Mouse (Mus musculus) megakaryocyte, embryonic 14.5 days (primary cell): ENCODE data around the gene Ccrl2. TPM values are rescaled to one million over a fixed set of nuclear protein-coding genes. Genes with fewer than 3 reads are reported as not detected.
A peak's percentile ranks its signal among the peaks of the same experiment; 100 is the strongest.

Experiments used
- H3K27me3 ChIP-seq: replicated peaks from 2 replicates; pipeline ENCODE3; 2012; ENCODE audit warnings: inconsistent platforms
- H3K36me3 ChIP-seq: replicated peaks from 2 replicates; pipeline ENCODE3; 2012; ENCODE audit warnings: low read length, inconsistent platforms, mixed read lengths
- H3K4me1 ChIP-seq: 2 replicates; pipeline ENCODE4 v1.6.1; 2012; ENCODE audit warnings: inconsistent platforms
- H3K4me3 ChIP-seq: replicated peaks from 2 replicates; pipeline ENCODE3; 2012; ENCODE audit warnings: moderate library complexity, mild to moderate bottlenecking, inconsistent platforms
- H3K9me3 ChIP-seq: 2 replicates; pipeline ENCODE4 v1.6.1; 2012; ENCODE audit warnings: inconsistent platforms
- FLI1 ChIP-seq: IDR thresholded peaks from 2 replicates; pipeline ENCODE4 v1.6.1; 2012; ENCODE audit warnings: low read length, inconsistent platforms, mixed read lengths
- GATA1 ChIP-seq: IDR thresholded peaks from 3 replicates; pipeline ENCODE4 v1.6.1; 2012; ENCODE audit warnings: mixed read lengths, low read length, inconsistent platforms, borderline replicate concordance
- polyA plus RNA-seq: library from polyadenylated mRNA; stranded (reverse); fragments of >175 nt; gene quantifications from 2 replicates; pipeline ENCODE4 v1.2.3, GENCODE M21; 2012; ENCODE audit warnings: low replicate concordance; ENCODE audit not compliant: insufficient read depth

Gene Ccrl2
- polyA plus RNA-seq, 1 experiment = 1.6 TPM

DNA sequence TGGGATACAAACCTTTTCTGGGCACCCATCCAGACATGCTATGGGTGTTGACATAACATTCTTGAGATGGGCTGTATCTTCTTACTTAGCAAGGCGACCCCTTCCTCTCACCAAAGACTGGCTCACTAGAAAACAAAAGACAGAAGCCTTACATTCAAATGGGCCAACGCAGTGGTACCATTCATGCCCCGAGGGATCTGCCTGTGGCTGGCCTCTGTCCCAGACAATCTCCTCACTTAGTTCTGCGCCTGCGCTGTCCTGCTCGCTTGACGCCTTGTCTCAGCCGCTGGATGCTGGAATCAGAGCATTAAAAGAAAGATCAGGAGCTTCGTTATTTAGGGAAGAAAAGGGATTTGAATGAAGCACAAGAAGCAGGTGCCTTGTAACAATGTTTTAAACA, 35.3 kb upstream of the Ccrl2 start:
- peaks cover 67% of the 10 kb centered on the region for H3K4me1 ChIP-seq
- no peak for TF ChIP-seq GATA1
- no peak for TF ChIP-seq FLI1
- H3K9me3 ChIP-seq = no peaks in the 10 kb centered on the region
- H3K36me3 ChIP-seq = no peaks in the 10 kb centered on the region
- peaks cover 34% of the 10 kb centered on the region for H3K27me3 ChIP-seq
- no peak overlapping the region for H3K4me3 ChIP-seq

DNA sequence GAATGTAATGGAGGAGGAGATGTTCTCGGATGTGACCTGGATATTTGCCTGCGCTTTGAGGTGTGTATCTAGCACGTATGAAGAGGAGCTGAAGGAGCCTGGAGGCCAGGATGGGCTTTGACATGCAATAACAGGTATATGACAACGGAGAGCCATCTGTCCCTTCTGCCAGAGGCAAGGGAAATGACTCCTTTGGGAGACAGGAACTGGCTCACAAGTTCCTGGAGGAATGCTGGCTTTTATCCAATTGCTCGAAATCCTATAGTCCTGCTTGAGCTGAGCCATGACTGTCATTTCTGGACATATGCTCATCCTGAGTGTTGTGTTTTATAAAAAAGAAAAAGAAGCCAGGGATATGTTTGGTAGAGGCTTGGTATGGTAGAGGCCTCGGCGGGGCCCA, 31.6 kb upstream of the Ccrl2 start:
- no peak overlapping the region for H3K4me3 ChIP-seq
- H3K9me3 ChIP-seq = no peaks in the 10 kb centered on the region
- H3K4me1 ChIP-seq = peaks cover 60% of the 10 kb centered on the region
- TF ChIP-seq FLI1 (no peak), GATA1 (no peak)
- peaks cover 38% of the 10 kb centered on the region for H3K27me3 ChIP-seq
- no peaks in the 10 kb centered on the region for H3K36me3 ChIP-seq

DNA sequence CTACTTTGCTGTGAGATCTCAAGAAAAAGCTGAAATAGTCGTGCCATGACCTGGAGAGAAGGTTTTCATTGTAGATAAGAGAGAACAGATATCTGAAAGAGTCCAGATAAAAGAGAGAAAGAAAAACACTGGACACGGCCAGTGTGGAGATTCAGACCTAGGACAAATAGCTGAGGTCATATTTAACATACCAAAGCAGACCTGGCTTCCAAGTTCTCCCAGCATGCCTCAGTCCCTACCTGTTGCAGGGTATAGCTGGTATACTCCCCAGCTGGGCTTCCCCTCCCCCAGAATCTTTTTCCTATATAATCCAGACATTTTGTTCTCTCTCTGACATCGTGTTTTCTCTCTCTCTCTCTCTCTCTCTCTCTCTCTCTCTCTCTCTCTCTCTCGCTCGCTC, 30.6 kb upstream of the Ccrl2 start:
- no peaks in the 10 kb centered on the region for H3K36me3 ChIP-seq
- peaks cover 55% of the 10 kb centered on the region for H3K4me1 ChIP-seq
- no peak for TF ChIP-seq FLI1
- no peak for TF ChIP-seq GATA1
- H3K27me3 ChIP-seq = peaks cover 38% of the 10 kb centered on the region
- H3K9me3 ChIP-seq = 0 out of 2 replicates have a peak, but pooled peaks cover under 1% of the 10 kb centered on the region
- H3K4me3 ChIP-seq = no peak overlapping the region

- H3K9me3 ChIP-seq = peaks cover 9% of the 10 kb centered on the region
- TF ChIP-seq FLI1 (no peak), GATA1 (no peak)
- H3K36me3 ChIP-seq = peaks cover 2% of the 10 kb centered on the region
- H3K4me3 ChIP-seq = no peak overlapping the region
- H3K27me3 ChIP-seq = peaks cover 38% of the 10 kb centered on the region
- H3K4me1 ChIP-seq = peaks cover 62% of the 10 kb centered on the region
These were observed 29.8 kb upstream of the Ccrl2 start for GRCm38 (mm10) chr9:111086995-111087606.

GRCm38 (mm10) chr9:111086137-111086536, 28.8 kb upstream of the Ccrl2 start:
- Histone ChIP-seq H3K27me3 (peaks cover 30% of the 10 kb centered on the region), H3K9me3 (peaks cover 18% of the 10 kb centered on the region), H3K36me3 (peaks cover 6% of the 10 kb centered on the region), H3K4me3 (no peak overlapping the region), H3K4me1 (peaks cover 63% of the 10 kb centered on the region)
- TF ChIP-seq GATA1 (no peak), FLI1 (no peak)

- no peak for TF ChIP-seq FLI1
- H3K4me1 ChIP-seq = peaks cover 71% of the 10 kb centered on the region
- H3K27me3 ChIP-seq = peaks cover 27% of the 10 kb centered on the region
- peaks cover 25% of the 10 kb centered on the region for H3K9me3 ChIP-seq
- peaks cover 10% of the 10 kb centered on the region for H3K36me3 ChIP-seq
- no peak overlapping the region for H3K4me3 ChIP-seq
These were observed 28.0 kb upstream of the Ccrl2 start for GRCm38 (mm10) chr9:111085329-111085728.

DNA sequence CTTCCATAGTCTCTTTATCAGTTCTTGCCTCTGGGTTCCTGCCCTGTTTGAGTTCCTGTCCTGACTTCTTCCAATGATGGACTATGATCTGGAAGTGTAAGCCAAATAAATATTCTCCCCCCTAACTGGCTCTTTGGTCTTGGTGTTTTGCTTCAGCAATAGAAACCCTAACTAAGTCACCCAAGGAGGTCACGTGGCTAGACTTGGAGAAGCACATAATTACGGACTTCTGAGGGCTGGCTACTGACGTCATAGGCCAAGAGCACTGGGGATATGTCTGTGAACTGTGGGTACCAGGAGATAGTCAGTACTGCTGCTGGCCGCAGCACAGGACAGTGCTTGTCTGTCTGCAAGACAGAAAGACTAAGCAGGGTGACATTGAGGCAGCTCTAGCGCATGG, 24.4 kb upstream of the Ccrl2 start:
- peaks cover 10% of the 10 kb centered on the region for H3K36me3 ChIP-seq
- H3K9me3 ChIP-seq = peaks cover 47% of the 10 kb centered on the region
- peak overlapping the region; percentile 44 for H3K4me3 ChIP-seq
- peaks cover 48% of the 10 kb centered on the region for H3K4me1 ChIP-seq
- H3K27me3 ChIP-seq = peaks cover 5% of the 10 kb centered on the region
- TF ChIP-seq GATA1 (no peak; the same call in 2 of the 3 replicates), FLI1 (no peak)

- peaks cover 39% of the 10 kb centered on the region for H3K4me1 ChIP-seq
- TF ChIP-seq GATA1 = no peak
- no peak for TF ChIP-seq FLI1
These were observed 23.5 kb upstream of the Ccrl2 start for GRCm38 (mm10) chr9:111080801-111081200.

DNA sequence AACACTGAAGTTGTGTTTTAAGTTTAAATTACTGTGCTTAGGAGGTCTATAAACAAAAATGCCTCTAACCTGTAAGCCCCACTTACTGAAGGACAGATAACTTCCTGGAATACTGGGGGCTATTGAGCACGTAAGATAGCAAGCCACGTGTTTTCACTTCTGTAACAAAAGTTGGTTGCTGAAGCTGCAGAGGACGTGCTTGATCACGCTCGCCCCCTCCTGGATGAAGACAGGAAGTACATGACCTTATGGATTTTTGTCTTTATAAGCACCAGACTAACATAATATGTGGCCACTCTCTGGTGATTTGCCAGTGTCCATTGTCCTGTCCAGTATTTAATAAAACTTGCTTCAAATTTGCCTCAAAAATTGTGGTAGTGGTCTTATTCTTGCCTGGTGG, 20.4 kb upstream of the Ccrl2 start:
- H3K4me3 ChIP-seq = no peak overlapping the region
- H3K27me3 ChIP-seq = peaks cover 5% of the 10 kb centered on the region
- no peak for TF ChIP-seq FLI1
- no peak for TF ChIP-seq GATA1
- peaks cover 10% of the 10 kb centered on the region for H3K36me3 ChIP-seq
- peaks cover 27% of the 10 kb centered on the region for H3K4me1 ChIP-seq
- peaks cover 58% of the 10 kb centered on the region for H3K9me3 ChIP-seq

More at GRCm38 (mm10) chr9:111080801-111081200, 23.5 kb upstream of the Ccrl2 start:
- peak overlapping the region; percentile 64 for H3K4me3 ChIP-seq
- peaks cover 51% of the 10 kb centered on the region for H3K9me3 ChIP-seq
- H3K36me3 ChIP-seq = peaks cover 10% of the 10 kb centered on the region
- peaks cover 7% of the 10 kb centered on the region for H3K27me3 ChIP-seq

DNA sequence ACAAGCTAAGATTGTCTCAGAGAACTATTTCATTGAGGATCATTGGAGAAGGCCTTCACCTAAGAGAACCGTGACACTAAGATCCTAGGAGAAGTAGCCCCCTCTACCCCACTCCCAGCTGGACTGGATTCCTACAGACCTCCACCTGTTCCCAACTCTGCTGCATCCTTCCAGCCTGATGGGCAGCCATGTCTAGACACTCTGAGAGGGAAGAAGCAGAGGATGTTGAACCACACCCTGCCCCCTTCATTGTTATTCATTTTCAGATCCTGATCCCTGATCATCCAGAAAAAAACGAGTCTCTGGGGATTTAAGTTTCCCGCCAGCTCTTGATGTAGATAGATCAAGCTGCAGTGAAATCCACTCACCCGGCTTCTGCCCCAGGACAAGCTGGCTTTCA, 15.7 kb upstream of the Ccrl2 start:
- H3K27me3 ChIP-seq = peaks cover 8% of the 10 kb centered on the region
- no peak for TF ChIP-seq GATA1
- no peak for TF ChIP-seq FLI1
- peaks cover 21% of the 10 kb centered on the region for H3K9me3 ChIP-seq
- no peak overlapping the region for H3K4me3 ChIP-seq
- H3K36me3 ChIP-seq = no peaks in the 10 kb centered on the region
- H3K4me1 ChIP-seq = peaks cover 36% of the 10 kb centered on the region
